Mouse (Mus musculus) heart, postnatal 25 days (tissue): Measurements from ENCODE around the gene Stpg3. TPM values are rescaled to one million over a fixed set of nuclear protein-coding genes. Genes with fewer than 3 reads are reported as not detected.
"Not testable (repeated sequence)": the region's sequence is repeated elsewhere in the genome, so short reads cannot be mapped to it uniquely, and the experiment has no call there.

Experiments used
- DNase-seq: peaks from one replicate; pipeline ENCODE4 v3.0.0; 2022; ENCODE audit warnings: low spot score
- intact Hi-C: fragments of 180-260 bp; cut with DNase I; formaldehyde crosslinking; loops from one replicate; pipeline ENCODE4 v1.15.1; 2025
- total RNA-seq, 2 experiments: library from RNA; stranded (reverse); gene quantifications; 2 replicates each; pipeline ENCODE4 v1.2.3; 2021

The Stpg3 gene
- total RNA-seq: not detected

DNA sequence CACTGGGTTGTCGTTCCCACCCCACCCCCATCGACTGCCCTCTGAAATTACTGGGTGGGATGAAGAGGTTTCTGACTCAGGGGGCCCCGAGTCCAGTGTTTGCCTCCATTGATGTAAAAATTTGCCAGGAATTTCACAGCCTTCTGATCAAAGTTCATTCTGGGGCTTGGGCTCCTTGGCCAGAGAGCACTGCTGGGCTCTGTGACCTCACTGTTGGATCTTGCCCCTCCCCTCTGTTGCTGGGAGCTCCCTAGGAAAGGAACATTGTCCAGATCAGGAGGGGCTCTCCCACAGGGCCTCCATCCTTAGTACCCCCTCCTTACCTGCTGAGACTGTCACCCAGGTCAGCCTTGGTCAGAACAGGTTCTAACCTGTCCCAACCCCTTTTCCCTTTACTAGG is at the start of gene Stpg3:
Gene Stpg3 (minus strand): TSS at position 194 of the 400 bp plus-strand sequence.
- DNase-seq: no peak
- intact Hi-C loops: no loop called here

DNA sequence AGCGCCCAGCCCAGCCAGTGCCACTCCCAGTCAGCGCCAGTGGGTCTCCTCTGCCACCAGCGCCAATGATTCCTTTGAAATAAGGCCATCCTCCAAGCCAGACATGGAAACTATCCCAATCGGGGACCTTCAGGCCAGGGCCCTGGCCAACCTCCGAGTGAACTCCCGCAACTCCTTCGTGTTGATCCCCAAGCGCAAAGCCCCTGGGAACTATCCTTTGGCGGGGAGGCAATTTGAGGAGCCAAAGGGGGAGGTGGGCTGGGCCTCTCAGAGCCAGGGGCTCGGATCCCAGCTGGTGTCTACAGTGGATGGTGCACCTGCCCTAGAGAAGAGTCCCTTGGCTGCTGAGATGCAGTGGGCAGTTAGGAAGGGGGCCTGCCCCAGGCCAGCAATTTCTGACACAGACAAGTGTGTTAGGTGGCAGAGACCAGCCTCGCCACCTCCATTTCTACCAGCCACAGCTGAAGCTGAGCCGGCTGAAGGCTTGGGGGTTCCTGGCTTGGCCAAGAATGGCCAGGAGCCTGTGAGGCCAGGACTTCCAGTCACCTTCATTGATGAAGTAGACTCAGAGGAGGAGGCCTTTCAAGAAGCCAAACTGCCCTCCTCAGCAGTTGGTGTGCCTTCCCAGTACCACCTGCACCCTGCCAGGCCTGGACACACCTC is 49.3 kb upstream of the Stpg3 start:
- DNase-seq: no peak
- intact Hi-C loops: no loop called here

DNA sequence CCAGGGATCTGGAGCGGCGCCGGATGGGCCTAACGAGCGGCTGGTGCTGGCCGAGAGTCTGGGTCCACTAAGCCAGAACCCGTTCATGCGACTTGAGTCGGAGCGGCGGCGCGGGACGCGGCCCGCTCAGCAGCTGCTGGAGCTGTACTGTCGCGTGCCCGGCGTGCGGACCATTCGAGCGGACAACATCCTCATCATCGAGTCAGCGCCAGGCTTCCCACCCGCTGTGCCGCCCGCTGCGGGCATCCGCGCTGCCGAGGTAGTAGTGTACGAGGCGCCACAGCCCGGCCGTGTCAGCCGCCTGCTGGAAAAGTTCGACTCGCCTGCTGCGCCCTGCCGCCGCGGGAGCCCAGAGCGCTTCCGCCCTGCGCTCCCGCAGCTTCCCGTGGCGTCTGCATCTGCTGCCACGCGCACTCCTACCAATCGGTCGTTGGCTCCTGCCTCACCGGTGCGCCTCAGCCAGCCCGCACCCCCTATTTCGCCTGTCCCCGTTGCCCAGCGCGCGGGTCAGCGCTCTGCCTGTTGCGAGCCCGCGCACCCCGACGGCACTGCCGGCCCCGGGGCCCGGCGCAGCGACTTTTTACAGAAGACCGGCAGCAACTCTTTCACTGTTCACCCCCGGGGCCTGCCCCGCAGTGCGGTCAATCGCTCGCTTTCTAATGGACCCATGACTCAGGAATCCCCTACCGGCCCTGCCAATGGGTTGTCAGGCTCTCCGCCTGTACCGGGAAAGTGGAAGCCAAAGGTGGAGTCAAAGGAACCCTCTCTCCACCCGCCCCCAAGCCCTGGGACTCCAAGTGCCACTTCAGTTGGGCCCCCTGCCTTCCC is 48.6 kb upstream of the Stpg3 start:
- intact Hi-C loops: no loop called here
- no peak for DNase-seq

DNA sequence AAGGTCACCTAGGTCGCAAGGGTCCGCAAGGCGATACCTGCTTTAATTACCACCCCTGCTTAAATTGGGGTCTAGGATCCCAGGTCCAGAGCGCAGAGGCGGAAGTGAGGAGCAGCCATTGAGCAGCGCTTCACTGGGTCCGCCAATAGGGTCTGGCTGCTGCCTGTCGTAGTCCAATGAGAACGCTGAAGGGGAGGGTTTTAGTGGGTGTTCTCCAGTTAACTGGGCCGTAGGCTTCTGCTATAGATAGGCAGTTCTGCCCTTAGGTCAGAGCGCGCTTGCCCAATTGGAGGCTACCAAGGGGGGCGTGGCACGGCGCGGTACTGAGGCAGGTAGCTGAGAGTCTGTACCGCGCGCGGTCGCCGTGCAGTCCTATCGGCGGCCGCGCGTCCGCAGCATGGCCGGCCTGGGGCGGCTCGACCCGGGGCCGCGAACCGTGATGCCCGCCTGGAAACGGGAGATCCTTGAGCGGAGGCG is 47.9 kb upstream of the Stpg3 start, which contains the start of gene Tprn:
Gene Tprn (plus strand): TSS at position 328 of the 477 bp plus-strand sequence.
- intact Hi-C loops: no loop called here
- peak; percentile 92 for DNase-seq

DNA sequence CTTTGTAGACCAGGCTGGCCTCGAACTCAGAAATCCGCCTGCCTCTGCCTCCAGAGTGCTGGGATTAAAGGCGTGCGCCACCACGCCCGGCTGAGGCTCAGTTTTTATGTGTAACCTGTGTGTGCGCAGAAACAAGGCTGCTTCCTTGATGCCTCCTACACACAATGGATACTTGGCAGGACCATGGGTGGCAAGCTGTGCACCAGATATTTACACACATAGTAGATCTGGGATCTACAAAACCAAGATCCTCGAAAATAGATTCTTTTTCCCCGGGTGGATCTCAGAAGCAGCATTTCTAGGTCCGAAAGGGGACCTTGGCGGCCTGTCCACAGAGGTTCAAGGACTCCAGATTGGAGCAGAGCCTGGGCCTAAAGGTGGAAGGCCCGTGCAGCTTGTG is 47.4 kb upstream of the Stpg3 start:
- intact Hi-C loops: no loop called here
- no peak for DNase-seq

DNA sequence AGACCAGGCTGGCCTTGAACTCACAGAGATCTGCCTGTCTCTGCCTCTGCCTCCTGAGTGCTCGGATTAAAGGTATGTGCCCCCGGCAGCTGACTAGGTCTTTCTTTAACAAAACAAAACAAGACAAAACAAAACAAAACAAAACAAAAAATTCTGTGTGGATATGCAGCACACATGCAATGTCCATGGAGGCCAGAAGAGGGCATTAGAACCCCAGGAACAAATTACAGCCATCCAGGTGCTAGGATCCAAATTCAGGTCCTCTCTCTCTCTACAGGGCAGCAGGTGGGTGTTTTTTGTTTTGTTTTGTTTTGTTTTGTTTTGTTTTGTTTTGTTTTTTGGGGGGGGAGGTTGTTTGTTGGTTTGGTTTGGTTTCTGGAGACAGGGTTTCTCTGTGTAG is 44.5 kb upstream of the Stpg3 start:
- intact Hi-C loops: loop anchor here (5.0 kb wide), 1 partner anchor 73 kb away; the partner anchor contains the start of gene Man1b1

DNA sequence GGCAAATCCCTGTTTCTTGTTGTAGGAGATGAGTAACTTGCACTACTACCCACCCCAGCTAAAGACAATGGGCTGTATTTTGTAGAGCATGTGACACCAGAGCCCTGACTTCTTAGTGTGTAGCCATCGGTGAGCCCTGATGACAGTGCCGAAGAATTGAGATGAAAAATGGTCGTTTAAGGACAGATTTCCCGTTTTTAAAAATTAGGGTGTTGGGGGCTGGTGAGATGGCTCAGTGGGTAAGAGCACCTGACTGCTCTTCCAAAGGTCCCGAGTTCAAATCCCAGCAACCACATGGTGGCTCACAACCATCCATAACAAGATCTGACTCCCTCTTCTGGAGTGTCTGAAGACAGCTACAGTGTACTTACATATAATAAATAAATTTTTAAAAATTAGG is 42.8 kb upstream of the Stpg3 start:
- intact Hi-C loops: loop anchor here (5.0 kb wide), 1 partner anchor 75 kb away; the partner anchor contains the start of gene Man1b1
- DNase-seq: not testable (repeated sequence)

More for the DNA sequence above, 44.5 kb upstream of the Stpg3 start:
- DNase-seq: no peak

DNA sequence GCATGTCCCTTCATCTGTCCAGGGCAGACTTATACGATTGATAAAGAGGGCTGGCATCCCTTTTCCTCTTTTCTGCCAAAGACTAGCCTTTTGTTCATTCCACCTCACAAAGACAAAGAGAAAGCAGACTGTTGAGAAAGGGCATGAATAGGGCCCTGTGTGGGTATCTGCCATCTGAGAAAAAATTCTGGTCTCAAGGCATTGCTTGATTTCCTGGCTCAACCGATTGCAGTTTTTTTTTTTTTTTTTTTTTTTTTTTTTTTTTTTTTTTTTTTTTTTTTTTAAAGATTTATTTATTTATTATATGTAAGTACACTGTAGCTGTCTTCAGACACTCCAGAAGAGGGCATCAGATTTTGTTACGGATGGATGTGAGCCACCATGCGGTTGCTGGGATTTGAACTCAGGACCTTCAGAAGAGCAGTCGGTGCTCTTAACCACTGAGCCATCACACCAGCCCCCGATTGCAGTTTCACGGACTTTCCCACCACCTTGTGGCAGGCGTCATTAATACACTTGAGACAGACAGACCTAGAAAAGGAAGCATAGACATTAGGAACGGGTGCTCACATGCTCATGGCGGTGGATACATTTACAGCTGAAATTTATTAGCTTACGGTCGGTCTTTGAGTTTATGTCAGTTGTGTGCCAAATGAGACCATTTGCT is 42.1 kb upstream of the Stpg3 start:
- intact Hi-C loops: loop anchor here (5.0 kb wide), 1 partner anchor 76 kb away; the partner anchor contains the start of gene Man1b1
- not testable (repeated sequence) for DNase-seq

DNA sequence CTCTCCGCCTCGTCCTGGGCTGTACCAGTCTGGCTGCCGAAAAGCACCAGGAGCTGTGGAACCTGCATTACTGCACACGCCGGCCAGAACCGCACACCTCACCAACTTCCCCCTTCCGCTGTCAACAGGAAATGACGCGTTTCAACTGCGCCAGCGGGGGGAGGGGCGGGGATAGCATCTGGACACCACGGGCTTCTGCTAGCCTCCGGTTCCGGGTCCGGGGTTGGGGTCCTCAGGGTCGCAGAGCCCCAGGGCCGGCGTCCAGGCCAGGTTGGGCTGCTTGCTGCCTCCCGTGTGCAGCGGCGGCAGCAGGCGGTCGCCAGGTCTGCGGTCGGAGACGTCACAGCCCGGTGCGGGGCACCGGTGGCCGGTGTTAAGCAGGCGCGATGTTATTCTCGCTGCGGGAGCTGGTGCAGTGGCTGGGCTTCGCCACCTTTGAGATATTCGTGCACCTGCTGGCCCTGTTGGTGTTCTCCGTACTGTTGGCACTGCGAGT is 40.9 kb upstream of the Stpg3 start, which contains the start of gene Tmem203:
Gene Tmem203 (plus strand): TSS at position 156 of the 496 bp plus-strand sequence.
- intact Hi-C loops: loop anchor here (2.0 to 5.0 kb wide), 2 partner anchors 63 to 77 kb away; partner anchors contain the start of gene Man1b1
- peak; percentile 68 for DNase-seq

DNA sequence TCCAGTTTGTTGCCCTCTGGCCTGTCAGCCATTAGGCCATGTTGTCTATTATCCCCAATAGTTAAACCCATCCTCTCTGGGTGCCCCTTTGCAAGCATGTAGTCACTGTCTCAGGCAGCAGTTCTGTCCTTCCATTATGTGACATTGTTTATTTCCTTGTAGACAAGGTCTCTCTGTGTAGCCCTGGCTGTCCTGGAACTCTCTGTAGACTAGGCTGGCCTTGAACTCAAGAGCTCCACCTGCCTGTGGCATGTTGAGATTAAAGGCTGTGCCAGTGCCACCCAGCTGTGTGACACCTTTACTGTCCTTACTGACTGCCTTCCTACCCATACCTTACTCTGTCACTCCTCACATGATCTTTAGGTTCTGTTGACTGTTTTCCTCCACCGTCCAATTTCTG is 37.9 kb upstream of the Stpg3 start:
- DNase-seq: no peak
- intact Hi-C loops: loop anchor here (2.0 to 5.0 kb wide), 2 partner anchors 24 to 125 kb away; no protein-coding TSS in a partner anchor

DNA sequence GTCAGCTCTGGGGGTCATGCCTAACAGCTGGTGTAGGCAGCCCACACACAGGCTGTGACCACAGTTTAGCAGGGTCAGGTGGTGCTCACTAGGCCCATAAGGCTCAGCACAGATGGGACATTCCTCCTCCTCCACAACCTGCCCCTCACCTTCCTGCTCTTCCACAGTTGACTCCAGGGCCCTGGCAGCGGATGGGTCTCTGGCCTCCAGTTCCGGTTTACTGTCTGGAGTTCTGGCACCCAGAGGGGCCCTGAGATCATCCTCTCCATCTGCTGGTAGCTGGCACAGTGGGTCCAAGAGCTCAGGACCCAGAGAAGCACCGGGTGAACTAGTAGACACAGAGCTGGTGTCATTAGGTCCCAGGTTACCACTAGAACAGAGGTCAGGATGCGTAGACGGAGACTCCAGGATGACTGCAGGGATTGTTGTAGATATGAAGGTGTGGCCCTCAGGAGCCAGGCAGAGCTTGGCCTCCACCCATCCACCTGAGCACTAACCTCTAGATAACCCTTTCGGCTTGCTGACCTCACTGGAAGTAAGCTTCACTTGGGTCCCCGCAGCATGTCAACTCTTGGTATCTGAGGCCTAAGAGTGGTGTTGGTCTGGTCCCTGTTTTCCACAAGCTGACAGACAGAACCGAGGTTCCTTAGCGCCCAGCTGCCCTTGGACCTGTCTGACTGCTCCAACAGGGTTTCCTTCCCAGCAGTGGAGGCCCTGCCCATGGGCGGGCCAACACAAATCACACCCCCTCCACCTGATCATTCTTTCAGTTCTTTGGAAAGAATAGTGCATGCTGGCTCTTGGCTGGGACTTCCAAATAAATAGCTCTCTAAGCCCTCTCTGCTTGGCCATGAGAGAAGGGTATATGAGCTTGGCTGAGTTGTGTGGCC is 32.0 kb upstream of the Stpg3 start, which contains the start of gene AL732309.1:
Gene AL732309.1 (minus strand): TSS at position 681 of the 890 bp plus-strand sequence.
- intact Hi-C loops: no loop called here

DNA sequence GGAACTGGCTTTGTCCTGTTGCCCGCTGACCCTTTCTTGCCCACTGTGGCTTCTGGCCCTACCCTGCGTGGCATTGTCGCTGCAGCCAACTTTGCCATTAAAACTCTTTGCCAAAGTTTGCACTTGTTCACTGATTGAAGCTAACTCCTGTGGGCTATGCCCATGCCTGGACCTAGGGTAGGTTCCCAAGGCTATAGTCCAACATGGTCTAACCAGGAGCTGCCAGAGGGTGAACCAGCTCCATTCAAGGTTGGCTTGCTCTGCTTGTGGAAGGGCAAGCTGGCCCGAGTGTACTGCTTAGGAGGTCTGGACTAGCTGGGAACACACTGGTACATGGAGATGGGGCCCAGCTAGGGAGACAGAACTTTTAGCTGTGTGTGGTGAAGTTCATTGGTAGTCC is 29.7 kb upstream of the Stpg3 start:
- intact Hi-C loops: no loop called here

More for the DNA sequence above, 32.0 kb upstream of the Stpg3 start, which contains the start of gene AL732309.1:
- DNase-seq: no peak

DNA sequence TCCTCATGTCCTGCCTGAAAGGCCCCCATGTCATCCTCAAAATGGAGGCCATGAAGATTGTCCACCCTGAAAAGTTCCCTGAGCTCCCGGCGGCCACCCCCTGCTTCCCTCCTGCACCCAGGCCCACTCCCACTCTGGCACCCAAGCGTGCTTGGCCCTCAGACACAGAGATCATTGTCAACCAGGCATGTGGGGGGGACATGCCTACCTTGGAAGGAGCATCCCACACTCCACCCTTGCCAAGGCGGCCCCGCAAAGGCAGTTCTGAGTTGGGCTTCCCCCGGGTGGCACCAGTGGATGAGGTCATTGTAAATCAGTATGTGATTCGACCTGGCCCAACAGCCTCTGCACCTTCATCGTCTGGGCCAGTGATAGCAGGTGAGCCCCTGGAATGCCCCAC is 28.9 kb upstream of the Stpg3 start:
- intact Hi-C loops: no loop called here
- no peak for DNase-seq

More for the DNA sequence above, 29.7 kb upstream of the Stpg3 start:
- no peak for DNase-seq

DNA sequence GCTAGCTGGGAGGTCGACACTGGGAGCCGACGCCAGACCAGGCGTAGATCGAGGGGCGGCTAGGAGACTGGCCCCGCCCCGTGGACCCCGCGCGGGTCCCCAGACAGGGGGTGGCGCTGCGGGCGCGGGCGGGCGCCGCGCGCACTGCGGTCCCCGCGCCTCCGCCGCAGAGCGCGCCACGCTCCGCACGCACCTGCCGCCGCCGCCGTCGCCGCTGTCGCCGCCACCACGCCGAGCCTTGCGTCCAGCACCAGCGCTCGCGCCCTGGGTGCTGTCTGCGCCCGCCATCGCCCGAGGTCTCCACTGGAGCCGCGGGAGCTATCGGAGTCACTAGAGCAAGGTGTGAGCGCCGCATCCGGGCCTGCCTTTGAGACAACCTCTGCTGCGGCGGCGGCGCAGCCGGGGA is 27.7 kb upstream of the Stpg3 start, which contains the start of the genes Rnf208 and Cysrt1:
Gene Rnf208 (plus strand): TSS at position 155 of the 406 bp plus-strand sequence.
Gene Cysrt1 (minus strand): TSS at position 352 of the 406 bp plus-strand sequence.
- intact Hi-C loops: no loop called here
- no peak for DNase-seq

DNA sequence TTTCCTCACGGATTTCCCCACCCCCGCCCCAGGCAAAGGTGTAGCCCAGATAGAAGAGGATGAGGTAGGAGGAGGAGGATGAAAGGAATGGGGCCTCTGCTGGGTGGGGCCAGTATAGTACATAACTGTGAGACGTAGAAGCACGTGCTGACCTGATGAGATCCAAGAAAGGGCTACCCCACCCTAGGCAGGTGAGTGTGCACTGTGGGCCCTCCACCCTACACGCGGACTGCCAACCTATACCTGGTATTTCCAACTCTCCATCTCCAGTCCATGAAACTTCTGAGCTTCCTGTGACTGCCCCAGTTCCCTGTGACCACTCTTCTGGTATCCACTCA is 27.0 kb upstream of the Stpg3 start:
- DNase-seq: no peak
- intact Hi-C loops: no loop called here

DNA sequence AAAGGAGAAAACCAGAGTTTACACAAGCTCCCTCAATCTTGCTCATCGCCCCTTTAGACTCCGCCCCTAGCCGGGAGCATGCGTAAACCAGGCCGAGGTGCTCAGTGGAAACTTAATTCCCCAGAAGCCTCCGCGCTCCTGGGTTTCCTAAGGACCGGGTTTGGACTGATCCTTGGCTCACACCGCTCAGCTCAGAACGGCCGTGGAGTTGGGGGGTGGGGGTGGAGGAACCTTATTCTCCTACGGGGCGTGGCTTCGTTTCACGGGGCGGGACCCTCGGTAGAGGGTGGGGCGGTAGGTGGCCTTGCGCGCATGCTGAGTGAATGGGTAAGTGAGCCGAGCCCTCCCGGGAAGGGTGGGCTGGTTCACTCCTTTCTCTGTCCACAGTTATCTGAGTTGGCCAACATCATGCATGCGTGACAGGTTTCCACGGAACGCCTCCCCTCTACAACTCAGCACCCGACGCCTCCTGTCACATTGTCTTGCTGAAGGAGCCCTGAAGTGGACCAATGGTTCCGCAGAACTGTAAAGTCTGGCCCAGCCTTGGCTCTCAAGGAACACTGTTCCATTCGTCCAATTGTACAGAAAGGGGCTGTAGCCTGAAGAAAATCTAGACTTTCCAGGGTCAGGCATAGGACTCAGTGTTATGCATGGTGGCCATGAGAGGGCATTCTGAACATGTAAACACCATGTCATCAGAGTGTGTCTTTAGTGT is 26.4 kb upstream of the Stpg3 start:
- DNase-seq: peak; percentile 30
- intact Hi-C loops: no loop called here

DNA sequence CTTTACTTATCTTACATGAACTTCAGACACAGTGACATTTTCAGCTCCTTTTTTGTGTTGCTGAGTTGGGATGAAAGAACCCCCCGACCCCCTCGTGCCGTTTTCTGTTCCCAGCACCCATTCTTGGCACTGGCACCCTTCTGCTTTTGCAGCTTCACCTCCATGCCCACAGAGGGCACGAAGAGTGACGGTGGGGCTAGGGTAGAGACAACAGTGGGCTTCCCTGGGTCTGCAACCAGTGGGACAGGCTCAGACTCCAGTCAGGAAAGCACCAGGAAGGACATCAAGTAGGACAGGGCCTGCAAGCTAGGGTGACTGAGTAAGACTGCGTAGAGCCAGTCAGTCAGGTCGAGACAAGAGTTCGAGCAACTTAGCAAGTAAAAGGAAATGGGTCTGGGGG is 25.9 kb upstream of the Stpg3 start:
- DNase-seq: no peak
- intact Hi-C loops: no loop called here

DNA sequence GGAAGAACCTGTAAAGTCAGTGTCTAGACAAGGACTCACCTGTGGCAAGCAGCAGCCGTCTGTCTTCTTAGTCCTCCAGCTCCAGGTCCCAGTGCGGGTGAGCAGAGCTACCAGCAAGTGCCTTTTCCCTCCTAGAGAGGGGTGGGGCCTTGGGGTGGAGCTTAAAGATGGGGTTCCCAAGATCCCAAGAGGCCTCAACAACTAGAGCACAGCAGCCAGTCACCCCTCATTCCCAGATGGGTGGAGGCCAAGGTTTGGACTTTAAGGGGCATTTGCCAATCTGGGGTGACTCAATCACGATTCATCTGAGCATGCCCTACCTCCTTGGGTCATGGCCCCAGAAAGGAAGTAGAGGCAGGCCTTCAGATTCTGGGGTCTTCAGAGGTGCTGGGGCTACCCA is 25.3 kb upstream of the Stpg3 start:
- DNase-seq: no peak
- intact Hi-C loops: no loop called here
